Mouse (Mus musculus) ES-Bruce4 (cell line): ENCODE results near the gene Ifi27l2a.

ENCODE experiments used
- CTCF ChIP-seq: IDR thresholded peaks from one replicate; pipeline ENCODE4 v1.8.1; 2011; ENCODE audit warnings: low read depth, low read length
- EP300 ChIP-seq: IDR thresholded peaks from 2 replicates; pipeline ENCODE4 v1.6.1; 2011; ENCODE audit warnings: low read depth, low read length; ENCODE audit not compliant: insufficient read depth
- POLR2A ChIP-seq: IDR thresholded peaks from one replicate; pipeline ENCODE4 v1.8.1; 2011; ENCODE audit warnings: low read length; ENCODE audit not compliant: insufficient read depth

GRCm38 (mm10) chr12:103408144-103408543 lies 35.3 kb downstream of the Ifi27l2a start:
- TF ChIP-seq CTCF (no peak), POLR2A (no peak), EP300 (no peak)
